Mouse (Mus musculus) intestine, postnatal 0 days (tissue): ENCODE data around the gene Trim69. TPM values are rescaled to one million over a fixed set of nuclear protein-coding genes. Genes with fewer than 3 reads are reported as not detected.

Source experiments
- ATAC-seq: fragments of 200-750 bp; cut with Nextera tagmentation; 2 replicates; pipeline ENCODE4 v1.8.0; 2017; ENCODE audit warnings: mild to moderate bottlenecking, moderate TSS enrichment, moderate library complexity
- H3K27ac ChIP-seq: fragments of 300-500 bp; sonication (generic); 2 replicates; pipeline ENCODE4 v1.5.1; 2014; ENCODE audit warnings: mild to moderate bottlenecking, low read depth, low read length, moderate library complexity
- H3K27me3 ChIP-seq: fragments of 300-500 bp; sonication (generic); replicated peaks from 2 replicates; pipeline ENCODE4 v1.6.1; 2014; ENCODE audit warnings: low read length, mixed read lengths; ENCODE audit not compliant: control insufficient read depth, insufficient read depth
- H3K36me3 ChIP-seq: fragments of 300-500 bp; sonication (generic); 2 replicates; pipeline ENCODE4 v1.6.1; 2014; ENCODE audit warnings: mild to moderate bottlenecking, moderate library complexity; ENCODE audit not compliant: control insufficient read depth, insufficient read depth
- H3K4me1 ChIP-seq: fragments of 300-500 bp; sonication (generic); replicated peaks from 2 replicates; pipeline ENCODE4 v1.6.1; 2014; ENCODE audit warnings: antibody characterized with exemption, low read length, mixed read lengths; ENCODE audit not compliant: control insufficient read depth, insufficient read depth
- H3K4me2 ChIP-seq: fragments of 300-500 bp; sonication (generic); replicated peaks from 2 replicates; pipeline ENCODE4 v1.6.1; 2014; ENCODE audit warnings: low read depth, mild to moderate bottlenecking, moderate library complexity
- H3K4me3 ChIP-seq: fragments of 300-500 bp; sonication (generic); 2 replicates; pipeline ENCODE4 v1.5.1; 2014; ENCODE audit warnings: low read depth, low read length
- H3K9ac ChIP-seq: fragments of 300-500 bp; sonication (generic); 2 replicates; pipeline ENCODE4 v1.6.1; 2014; ENCODE audit warnings: mild to moderate bottlenecking, low read depth, low read length
- H3K9me3 ChIP-seq: fragments of 300-500 bp; sonication (generic); 2 replicates; pipeline ENCODE4 v1.6.1; 2016; ENCODE audit warnings: mixed run types; ENCODE audit not compliant: control insufficient read depth
- CTCF ChIP-seq: sonication (generic); IDR thresholded peaks from 2 replicates; pipeline ENCODE4 v1.5.1; 2016; ENCODE audit warnings: low read depth, mild to moderate bottlenecking, control low read depth, antibody characterized with exemption, moderate library complexity
- WGBS: fragments of 180-500 bp; shearing (Covaris S2); extraction: QIAGEN DNeasy Blood & Tissue Kit; methylation state at CpG from one replicate; pipeline ENCODE4 v1.1.7; 2014; 5-methylcytosine and 5-hydroxymethylcytosine counted together
- polyA plus RNA-seq: library from polyadenylated mRNA; unstranded; fragments of >200 nt; fragmentation: Nextera tagmentation; extraction: Ambion mirVana; gene quantifications from 2 replicates; pipeline ENCODE4 v1.2.1, GENCODE M21; 2015

Trim69 gene
- polyA plus RNA-seq, 1 experiment from 2014 or later, result 0.10 TPM

DNA sequence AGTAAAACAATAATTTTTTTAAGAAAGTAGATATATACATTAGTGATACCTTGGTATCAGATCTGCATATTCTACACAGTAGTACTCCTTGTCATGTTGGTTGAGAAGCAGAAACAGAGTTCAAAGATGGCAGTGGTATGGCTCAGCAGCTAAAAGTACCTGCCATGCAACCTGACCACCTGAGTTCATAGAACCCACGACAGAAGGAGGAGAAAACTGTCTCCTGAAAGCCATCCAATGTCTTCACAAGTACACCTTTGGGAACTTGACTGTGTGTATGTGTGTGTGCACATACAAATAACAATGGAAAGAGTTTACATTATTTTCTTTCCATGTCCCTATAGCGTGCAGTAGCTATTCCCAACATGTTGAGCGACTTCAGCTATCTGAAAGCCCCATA, 10.8 kb upstream of the Trim69 start:
- no peak for TF ChIP-seq CTCF
- Histone ChIP-seq H3K27me3 (no peaks in the 10 kb centered on the region), H3K36me3 (peaks cover 37% of the 10 kb centered on the region), H3K4me1 (peaks cover 7% of the 10 kb centered on the region; the same call in 1 of the 2 replicates), H3K27ac (no peak overlapping the region), H3K9ac (no peak overlapping the region), H3K9me3 (no peaks in the 10 kb centered on the region), H3K4me2 (peak overlapping the region; percentile 68), H3K4me3 (peak overlapping the region; percentile 73)
- WGBS, result 84% methylated on average over 3 of the region's 3 CpGs
- ATAC-seq, result no peak

DNA sequence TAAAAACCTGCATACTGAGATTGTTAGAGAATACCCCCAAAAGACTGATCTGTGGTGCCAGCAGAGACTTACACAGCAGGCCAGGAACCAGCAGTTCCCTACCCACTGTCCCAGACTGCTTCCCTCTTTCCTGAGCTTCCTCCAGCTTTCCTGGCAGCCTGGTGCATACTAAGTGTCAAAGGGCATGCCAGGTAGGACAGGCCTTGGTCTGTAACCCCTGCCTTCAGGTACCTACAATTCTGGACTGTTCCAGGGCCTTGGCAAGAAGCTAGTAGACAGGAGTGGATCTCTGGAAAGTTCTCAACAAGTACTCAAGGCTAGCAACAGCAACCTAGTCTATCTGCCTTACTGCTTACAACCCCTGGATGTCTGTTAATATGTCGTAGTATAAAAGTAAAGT, 9.3 kb upstream of the Trim69 start:
- WGBS, result 91% methylated on average over 1 of the region's 1 CpGs
- Histone ChIP-seq H3K9me3 (no peaks in the 10 kb centered on the region), H3K9ac (no peak overlapping the region), H3K27me3 (no peaks in the 10 kb centered on the region), H3K36me3 (peaks cover 43% of the 10 kb centered on the region), H3K4me3 (no peak overlapping the region), H3K4me2 (peak overlapping the region; percentile 68; the same call in 1 of the 2 replicates), H3K4me1 (peaks cover 7% of the 10 kb centered on the region; the same call in 1 of the 2 replicates), H3K27ac (no peak overlapping the region)
- no peak for TF ChIP-seq CTCF
- ATAC-seq, result no peak

DNA sequence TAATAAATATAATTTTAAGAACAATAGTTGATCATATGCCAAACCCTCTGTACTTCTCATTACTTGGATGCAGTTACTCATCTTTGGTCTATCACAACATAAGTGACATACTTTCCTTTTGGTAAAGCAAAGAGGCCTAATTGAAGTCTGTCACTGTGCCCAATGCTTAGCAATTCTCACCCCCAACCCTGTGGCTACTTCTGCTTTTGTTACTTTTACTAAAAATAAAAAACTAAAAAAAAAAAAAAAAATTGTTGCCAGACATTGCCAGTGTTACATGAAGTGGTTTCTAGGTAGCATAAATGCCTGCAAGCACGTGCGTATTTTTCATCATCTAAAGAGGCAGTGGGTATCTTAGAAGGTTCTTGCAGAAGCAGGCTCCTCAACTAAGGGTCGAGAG, 7.7 kb upstream of the Trim69 start:
- Histone ChIP-seq H3K4me1 (no peaks in the 10 kb centered on the region; the same call in 1 of the 2 replicates), H3K27ac (no peak overlapping the region), H3K9ac (no peak overlapping the region), H3K36me3 (peaks cover 43% of the 10 kb centered on the region), H3K27me3 (no peaks in the 10 kb centered on the region), H3K4me2 (no peak overlapping the region), H3K9me3 (no peaks in the 10 kb centered on the region), H3K4me3 (no peak overlapping the region)
- ATAC-seq, result no peak
- TF ChIP-seq CTCF, result no peak
- 86% methylated on average over 3 of the region's 3 CpGs for WGBS

DNA sequence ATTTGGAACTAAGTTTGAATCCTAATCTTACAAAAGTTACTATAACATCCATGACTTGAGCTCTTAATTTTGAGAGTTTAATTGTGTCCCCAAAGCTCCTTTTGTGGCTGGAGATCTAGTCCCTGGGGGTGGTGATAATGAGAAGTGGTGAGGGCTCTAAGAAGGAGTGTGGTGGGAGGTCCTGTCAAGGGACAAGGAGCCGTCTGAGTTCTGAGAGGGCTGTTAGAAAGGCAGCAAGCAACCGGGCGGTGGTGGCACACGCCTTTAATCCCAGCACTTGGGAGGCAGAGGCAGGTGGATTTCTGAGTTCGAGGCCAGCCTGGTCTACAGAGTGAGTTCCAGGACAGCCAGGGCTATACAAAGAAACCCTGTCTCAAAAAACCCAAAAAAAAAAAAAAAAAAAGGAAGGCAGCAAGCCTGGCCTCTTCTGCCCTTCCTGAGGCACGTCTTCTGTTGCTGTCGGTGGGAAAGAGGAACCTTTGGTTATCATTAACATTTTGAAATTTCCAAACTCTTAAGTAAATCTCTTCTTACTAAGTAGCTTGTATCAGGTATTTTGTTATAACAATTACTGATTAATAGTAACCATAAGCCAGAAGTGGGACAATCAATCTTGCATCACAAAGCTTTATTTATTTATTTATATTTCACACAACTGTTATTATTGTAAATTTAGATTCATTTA, 6.7 kb upstream of the Trim69 start:
- no peak overlapping the region for H3K27ac ChIP-seq
- no peak overlapping the region for H3K9ac ChIP-seq
- H3K4me2 ChIP-seq, result no peak overlapping the region
- no peaks in the 10 kb centered on the region for H3K27me3 ChIP-seq
- no peak for TF ChIP-seq CTCF
- no peaks in the 10 kb centered on the region for H3K9me3 ChIP-seq
- peaks cover 43% of the 10 kb centered on the region for H3K36me3 ChIP-seq
- ATAC-seq, result no peak
- WGBS, result 87% methylated on average over 6 of the region's 7 CpGs
- no peaks in the 10 kb centered on the region; the same call in 1 of the 2 replicates for H3K4me1 ChIP-seq
- H3K4me3 ChIP-seq, result no peak overlapping the region

DNA sequence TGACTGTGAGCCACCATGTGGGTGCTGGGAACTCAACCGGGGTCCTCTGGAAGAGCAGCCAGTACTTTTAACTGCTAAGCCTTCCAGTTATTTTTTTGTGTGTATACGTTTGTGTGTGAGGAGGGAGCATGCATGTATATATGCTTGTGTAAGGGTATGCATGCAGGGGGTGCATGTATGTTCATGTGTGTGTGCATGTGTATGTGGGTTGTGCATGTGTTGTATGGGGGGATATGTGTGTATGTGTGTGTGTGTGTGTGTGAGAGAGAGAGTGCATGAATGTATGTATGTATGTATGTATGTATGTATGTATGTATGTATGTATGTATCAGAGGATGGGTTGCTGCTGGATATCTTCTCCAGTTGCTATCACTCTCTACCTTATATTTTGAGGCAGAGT, 6.0 kb upstream of the Trim69 start:
- 91% methylated on average over 2 of the region's 2 CpGs for WGBS
- Histone ChIP-seq H3K9ac (no peak overlapping the region), H3K27me3 (no peaks in the 10 kb centered on the region), H3K36me3 (peaks cover 43% of the 10 kb centered on the region), H3K4me1 (no peaks in the 10 kb centered on the region; the same call in 1 of the 2 replicates), H3K9me3 (no peaks in the 10 kb centered on the region), H3K4me2 (no peak overlapping the region), H3K27ac (no peak overlapping the region), H3K4me3 (no peak overlapping the region)
- no peak for TF ChIP-seq CTCF
- ATAC-seq, result no peak

DNA sequence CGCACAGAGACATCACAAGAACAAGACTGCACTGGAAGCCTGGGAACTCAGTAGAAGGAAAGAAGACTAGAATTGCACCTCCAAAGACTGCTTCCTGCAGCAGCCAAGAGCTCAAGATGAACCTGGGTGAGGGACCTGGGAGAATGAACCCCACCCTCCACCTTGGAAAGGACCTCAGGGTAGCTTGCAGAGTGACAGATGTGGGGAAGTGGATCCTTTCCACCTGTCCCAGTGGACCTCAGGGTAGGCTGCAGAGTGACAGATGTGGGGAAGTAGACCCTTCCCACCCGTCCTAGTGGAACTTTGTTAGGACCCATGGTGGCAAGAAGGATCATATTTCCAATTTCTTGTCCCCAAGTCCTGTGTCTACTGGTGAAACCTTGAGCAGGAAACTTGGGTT, 5.2 kb upstream of the Trim69 start:
- H3K4me3 ChIP-seq, result no peak overlapping the region
- no peak for TF ChIP-seq CTCF
- no peak overlapping the region for H3K9ac ChIP-seq
- H3K4me2 ChIP-seq, result no peak overlapping the region
- H3K27ac ChIP-seq, result no peak overlapping the region
- H3K4me1 ChIP-seq, result no peaks in the 10 kb centered on the region; the same call in 1 of the 2 replicates
- no peaks in the 10 kb centered on the region for H3K9me3 ChIP-seq
- no peak for ATAC-seq
- peaks cover 41% of the 10 kb centered on the region for H3K36me3 ChIP-seq
- WGBS, result 76% methylated on average over 2 of the region's 2 CpGs
- no peaks in the 10 kb centered on the region for H3K27me3 ChIP-seq
